Mouse (Mus musculus) E14TG2a.4 (cell line): Measurements from ENCODE around the gene Pax6.

ENCODE experiments used
- CTCF ChIP-seq: conservative IDR thresholded peaks from 2 replicates; pipeline ENCODE4 v1.5.1; 2014; ENCODE audit warnings: low read length
- NANOG ChIP-seq: IDR thresholded peaks from 2 replicates; pipeline ENCODE4 v1.6.1; 2014; ENCODE audit warnings: borderline replicate concordance, low read length, mixed read lengths
- POU5F1 ChIP-seq: IDR thresholded peaks from 2 replicates; pipeline ENCODE4 v1.6.1; 2014; ENCODE audit warnings: low read length, borderline replicate concordance

DNA sequence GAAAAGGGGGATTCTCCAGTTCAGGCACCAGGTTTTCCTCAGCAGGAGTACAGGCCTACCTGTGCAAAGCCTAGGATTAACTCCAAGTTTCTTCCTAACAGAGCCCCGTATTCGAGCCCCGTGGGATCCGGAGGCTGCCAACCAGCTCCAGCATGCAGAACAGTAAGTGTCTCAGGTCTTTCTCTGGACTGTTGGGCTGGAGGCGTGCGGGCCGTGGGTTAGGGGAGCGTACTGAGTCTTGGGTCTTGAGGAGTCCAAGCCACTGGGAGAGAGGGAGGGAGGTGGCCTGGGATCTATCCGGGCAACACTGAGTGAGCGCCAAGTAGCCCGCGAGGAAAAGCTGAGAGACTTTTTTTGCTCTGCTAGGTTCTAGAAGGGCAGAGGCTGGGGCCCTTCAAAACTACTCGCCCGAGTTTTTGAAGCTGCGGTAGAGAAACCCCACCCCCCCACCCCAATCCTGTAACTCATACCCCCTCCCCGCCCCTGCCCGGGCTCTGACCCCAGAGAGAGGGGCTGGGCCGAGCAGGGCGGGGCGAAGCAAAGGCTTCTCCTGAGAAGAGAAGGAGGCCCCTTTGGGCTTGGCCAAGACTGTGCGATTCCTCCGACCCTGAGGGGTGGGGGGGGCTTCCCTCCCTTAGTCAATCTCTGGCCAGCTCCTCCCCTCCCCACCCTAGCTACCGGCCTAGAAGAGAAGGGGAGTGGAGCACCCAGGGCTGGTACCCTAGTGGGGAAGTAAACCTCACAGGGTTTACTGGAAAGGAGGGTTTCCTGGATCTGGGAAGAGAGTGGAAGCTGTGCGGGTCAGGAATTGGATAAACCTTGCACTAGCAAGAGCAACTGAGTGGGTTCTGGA lies 11.7 kb downstream of the Pax6 start:
- no peak for TF ChIP-seq CTCF
- TF ChIP-seq NANOG: no peak
- no peak for TF ChIP-seq POU5F1
